Mouse (Mus musculus) lung, postnatal 25 days (tissue): ENCODE data around the gene Lum.

ENCODE experiments used
- DNase-seq: peaks from one replicate; pipeline ENCODE4 v3.0.0; 2022; ENCODE audit warnings: low spot score

Lum gene

DNA sequence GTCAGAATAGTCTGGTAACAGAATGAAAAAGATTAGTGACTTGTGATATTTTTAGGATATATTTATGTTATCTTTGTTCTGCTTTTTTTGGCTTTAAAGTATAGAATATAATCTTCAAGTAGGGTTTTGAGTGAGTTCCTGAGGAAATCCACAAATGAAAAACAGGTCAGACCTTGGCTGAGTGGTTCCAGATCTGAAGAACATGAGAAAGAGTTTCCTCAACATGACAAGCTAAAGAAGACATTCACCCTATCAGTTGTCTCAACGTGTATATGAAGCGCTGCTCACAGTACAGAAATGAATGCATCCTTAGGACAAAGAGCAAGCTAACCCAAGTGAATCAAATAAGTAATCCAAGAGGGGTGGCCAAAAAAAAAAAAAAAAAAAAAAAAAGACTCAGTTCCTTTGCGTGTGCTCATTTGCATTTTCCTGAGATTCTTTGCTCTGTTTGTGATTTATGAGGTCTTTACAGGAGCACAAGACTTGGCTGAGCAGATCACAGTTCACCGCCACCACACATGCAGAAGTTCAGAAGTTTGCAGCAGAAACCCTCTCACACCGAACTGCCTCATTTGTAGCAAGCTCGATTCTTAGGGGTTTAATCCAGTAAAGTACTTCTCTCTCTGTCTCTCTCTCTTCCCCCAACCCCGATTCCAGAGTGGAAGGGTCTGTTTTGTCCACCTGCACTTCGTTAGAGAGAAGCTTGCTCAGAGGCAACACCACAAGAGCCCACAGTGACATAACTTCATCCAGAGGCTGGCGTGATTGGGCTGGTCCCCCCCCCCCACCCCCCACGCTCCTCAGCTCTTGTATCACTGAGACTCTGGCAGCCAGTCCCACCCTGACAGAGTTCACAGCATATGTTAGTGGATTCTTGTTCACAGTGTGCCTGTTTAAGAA lies at the start of gene Lum:
Lum (plus strand) TSS at position 172 of the 900 bp plus-strand sequence.
- no peak for DNase-seq

DNA sequence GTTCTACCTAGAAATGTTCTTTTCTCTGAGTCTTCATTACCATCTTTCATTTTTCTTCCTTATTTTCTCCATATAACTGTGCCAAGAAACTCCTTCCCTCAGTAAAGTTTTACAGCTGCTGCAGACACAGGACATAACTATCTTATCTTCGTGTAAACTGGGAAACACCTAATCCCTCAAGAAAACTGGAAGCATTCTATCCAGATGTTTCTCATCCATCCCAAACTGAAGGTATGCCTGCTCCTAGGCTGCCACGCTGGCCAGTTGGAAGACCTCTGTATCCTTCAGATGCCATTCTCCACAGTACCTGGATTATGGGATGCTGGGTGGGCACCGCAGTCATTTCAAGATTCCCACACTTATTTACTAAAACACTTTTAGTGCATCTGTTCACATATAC lies 41.6 kb upstream of the Lum start:
- no peak for DNase-seq

DNA sequence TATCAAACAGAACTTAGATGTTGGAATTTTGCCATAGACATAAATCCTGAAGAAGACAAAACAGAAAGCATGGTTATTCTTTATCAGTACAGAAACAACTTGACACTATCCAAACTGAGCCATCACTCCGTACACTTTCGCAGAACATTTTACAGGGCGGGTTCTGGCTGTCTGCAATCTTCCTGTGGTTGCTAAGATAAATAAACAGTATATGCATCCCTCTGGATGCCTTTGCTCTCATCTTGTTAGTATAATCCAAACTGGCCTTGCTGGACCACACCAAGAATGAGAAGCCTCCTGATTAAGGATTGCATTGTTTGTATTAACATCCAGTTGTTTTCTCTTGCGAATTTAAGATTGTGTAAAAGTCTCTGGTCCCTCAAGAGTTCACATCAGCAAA lies 29.2 kb upstream of the Lum start:
- no peak for DNase-seq

DNA sequence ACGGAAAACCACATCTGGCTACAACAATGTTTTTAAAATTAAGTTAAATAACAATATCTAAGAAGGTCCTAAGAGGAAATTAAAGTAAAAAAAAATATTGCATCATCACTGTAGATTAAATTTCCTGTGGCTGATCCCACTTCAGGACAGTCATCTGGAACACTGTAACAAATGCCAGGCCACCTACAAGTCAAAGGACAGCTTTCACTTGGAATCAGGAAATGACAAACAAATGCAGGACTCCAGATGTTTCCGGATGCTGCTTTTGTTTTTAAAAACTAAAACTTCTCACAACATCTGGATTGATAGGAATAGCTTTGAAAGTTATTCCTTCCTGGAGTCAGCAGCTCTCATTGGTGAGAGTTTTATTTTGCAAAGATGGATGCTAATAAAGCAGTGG lies 28.0 kb upstream of the Lum start:
- peak; percentile 5 for DNase-seq

DNA sequence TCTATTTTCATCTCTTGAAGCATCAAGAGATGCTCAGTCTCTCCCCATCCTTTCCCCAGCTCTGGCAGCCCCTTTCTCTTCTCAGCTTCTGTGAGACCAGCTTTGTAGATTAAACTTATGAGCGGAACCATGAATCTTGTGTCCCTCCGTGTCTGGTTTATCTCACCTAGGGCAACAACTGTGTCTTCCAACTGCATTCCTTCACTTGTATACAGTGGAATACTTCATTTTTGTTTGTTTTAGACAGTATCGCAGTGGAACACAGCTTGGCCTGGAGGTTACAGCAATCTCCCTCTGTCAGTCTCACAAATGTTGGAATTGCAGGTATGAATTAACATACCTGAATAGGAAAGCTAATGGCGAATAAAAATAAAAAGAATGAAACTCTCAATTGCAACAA lies 26.7 kb upstream of the Lum start:
- DNase-seq, result no peak

DNA sequence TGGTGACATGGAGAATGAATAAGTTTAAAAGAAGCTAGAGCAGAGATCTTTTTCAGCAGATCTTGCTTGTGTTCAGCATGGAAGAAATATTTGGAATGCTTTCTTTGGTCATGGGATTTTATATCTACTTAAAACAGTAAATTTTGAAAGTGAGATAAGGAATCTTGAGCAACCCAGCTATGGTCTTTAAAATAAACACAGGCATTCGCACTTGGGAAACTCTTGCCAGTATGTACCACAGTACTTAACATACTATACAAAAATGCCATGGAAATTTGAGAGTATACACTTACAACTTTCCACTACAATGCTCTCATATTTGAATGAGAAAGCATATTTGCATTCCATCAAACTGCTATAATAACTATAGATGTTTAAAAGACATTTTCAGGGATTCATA lies 17.2 kb upstream of the Lum start:
- DNase-seq, result no peak

DNA sequence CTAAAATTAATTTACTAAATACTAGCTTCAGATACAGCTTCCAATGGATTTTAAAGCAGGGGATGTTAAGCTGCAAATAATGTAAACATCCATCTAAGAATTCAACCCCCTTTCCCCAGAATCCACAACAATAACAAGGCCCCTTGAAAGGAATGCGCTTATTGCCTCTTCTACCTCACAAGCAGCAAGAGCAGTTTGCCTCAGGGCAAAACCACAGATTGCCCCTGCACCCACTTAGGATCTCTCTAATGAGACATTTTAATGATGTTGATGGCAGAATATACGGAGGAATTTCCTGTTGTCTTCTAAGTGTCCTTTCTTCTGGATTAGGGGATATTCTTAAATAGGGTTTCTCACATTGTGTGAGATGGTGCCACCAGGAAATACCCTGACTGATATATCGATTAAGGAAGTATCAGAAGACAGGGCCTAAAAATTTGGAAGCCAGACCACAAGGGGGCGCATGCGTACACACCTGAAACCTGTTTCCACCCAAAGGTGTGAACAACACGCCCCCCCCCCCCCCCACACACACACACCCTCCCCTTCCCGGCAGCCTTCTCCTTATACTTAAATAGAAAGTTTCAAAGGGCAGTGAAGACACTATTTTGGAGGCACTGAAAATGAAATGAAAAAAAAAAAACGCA lies 2.7 kb downstream of the Lum start:
- DNase-seq, result no peak

DNA sequence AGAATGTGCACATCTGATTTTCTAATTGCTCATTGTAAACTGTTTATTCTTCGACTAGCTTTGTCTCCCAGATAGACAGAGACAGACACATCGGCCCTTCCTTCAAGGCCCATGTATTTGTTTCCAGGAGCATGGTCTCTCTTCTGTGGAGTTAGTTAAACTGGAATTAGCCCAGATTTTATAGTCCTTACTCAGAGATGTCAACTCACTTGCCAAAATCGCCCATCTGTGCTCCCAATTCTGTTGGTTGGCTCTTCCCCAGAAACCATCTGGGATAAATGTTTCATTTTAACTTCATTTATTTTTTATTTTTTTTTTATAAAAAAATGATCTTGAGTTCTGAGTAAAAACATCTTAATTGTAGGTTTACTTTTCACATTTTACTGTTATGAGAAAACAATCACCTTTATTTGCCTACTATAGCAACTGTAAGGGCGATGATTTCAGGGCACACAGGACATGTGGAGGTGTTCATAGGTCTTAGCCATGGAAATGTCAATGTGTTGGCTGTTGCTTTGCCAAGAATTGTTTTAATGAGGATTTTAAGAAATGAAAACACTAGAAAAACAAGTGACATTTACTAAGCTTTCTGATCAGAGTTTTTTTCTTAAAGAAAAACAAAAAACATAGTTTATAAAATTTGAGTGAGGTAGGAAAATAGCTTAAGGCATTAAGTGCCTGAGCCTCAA lies 17.8 kb downstream of the Lum start:
- DNase-seq, result no peak

DNA sequence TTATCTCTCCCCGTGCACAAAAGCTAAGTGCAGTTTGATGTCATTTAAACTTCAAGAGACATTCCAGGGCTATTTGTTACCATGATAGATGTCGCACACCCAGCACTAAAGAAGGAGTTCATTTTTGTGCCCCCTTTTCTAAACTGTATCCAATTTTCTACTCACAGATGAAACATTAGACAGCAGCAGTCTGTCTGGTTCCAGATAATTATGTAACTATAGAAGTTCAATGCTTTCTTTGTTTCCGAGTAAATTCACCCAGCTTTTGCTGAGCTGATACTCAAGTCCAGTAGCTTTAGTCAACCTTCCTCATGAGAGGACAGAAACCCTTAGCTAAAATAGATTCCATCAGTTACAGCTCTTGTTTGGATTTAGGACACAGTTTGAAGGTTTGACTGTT lies 19.2 kb downstream of the Lum start:
- DNase-seq, result no peak

DNA sequence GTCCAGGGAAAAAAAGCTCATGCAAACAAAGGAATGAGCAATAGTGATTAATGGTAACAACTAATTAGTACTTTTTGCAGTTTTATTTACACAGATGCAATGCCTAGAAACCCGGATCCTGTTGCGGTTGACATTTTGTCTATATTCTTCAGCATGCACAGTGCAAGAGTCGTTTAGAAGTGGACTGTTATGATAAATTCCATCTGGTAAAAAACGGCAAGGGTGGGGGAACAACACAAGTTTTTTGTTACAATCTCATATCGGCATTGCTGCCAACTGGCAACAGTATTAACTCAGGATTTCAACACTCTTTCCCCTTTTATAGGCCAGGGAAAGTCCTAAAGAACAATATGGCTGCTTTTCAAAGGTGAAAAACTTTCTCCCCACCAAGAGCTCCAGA lies 22.2 kb downstream of the Lum start:
- peak; percentile 30 for DNase-seq

DNA sequence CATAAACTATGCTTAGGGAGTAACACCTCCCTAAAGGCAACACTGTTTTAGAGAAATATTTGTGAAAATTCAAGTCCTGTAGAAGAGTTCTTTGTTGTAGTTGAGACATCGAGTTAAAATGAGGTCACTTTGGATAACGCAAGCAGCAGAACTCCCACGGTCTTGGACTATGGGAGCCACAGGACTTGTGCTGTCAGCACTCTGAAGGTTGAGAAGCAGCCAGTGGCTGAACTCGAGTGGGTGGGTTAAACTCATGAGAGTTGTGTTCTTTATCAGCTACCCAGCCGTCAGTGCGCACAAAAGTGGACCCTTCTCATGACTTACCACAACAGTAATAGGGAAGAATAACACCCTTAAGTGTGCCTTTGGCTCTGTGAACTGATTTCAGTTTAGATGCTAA lies 24.6 kb downstream of the Lum start:
- DNase-seq, result no peak

DNA sequence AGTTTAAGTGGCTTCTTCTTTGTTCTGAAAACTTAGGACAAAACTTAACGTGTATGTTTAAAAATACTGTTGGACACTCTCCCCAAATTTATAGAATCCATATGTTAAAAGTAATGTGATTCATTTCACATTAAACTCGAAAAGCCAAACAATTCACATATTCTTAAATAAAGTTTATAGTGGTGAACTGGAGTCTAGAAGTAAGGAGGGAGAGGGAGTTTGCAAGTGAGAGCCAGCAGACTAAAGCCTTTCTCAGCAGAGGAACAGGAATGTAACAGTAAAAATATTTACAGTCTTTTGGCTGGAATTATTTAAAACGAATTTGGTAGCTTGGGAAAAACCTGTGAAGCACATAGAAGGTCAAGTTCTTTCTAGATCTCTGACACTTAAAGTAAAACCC lies 26.1 kb downstream of the Lum start:
- DNase-seq, result no peak

DNA sequence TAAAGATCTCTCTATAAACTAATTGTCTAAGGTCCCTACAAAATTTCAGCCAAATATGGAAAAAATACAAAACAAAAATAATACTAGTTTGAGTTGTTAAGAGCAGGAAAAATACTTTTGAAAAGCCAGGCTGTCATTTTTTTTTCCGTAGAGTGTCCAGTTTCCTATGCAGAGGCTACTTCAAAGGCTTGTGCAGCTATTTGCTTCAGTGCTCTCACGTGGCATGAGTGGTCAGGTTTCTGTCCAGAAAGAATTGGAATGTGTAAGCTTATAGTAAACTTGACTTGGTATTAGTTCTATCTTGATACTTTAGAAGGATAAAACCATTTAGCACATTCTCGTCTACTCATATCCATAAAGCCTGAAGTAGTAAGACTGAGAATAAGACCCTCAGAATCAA lies 26.8 kb downstream of the Lum start:
- no peak for DNase-seq

DNA sequence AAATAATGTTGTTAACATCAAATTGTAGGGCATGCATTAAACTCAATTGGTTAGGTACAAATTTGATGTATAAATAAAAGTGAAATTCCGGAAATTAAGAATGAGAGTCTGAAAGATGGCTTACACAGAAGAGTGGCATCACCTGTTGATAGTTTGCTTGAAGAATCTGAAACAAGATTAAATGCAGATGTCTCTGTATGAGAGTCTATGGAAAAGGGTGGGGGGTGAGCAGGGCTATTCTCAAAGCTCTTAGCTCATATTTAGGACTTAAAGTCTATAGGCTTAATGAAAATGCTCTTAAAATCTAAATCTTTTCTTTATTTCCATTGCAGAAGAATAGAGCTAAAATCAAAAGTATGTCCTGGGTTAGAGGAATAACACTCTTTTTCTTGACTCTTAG lies 30.8 kb downstream of the Lum start:
- DNase-seq, result no peak

DNA sequence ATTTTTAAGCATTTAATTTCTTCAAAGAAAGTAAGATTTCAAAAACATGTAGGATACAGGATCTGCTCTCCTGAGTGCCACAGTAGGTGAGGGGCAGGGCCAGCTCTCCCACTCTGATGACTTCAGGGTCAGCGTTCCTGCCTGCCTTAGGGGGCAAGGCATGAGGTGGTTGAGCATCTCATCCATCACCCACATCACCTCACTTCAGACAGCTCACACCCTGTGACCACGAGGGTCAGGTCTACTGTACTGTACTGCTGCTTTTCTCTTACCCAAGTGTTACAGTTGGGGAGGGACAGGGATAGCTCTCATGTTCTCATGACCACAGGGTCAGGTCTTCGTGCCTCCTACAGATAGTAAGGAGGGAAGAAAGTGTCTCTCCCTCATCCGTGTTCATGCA lies 36.8 kb downstream of the Lum start:
- DNase-seq, result no peak

DNA sequence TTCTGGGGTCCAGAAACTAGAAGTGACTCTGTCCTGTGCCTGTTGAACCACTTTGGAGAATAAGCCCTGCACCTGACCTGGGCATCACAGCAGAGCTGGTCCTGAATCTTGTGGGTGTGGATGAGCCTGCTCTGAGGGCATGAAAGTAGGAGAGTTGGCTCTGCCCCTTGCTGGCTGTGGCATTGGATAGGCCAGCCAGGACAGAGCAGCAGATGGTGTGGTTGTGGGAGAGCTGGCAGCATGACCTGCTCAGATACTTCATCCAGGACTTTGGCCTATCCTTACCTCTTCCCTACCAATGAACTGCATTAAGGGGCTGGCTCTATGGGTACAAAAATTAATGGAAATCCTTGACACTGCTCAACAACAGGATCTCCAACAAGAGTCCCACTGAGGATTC lies 38.3 kb downstream of the Lum start:
- DNase-seq, result no peak

DNA sequence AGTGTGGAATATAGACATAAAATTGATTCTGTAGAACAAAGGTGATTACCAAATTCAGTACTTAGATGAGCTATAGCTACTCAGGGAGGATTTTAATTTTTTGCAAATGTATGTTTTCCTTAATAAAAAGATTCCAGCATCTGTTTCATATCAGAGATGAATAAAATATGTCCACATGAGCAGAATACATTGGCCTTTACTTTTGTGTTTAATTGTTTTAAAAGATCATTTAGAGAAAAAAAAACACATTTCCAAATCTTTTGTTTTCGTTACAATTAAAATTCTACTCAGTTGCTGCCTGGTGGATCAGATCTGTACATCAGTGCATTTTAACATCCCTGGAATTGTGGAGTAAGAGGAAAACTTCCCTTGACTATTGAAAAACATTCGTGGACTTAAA lies 41.7 kb downstream of the Lum start, which contains the start of gene Kera:
Kera (plus strand) TSS at position 301 of the 400 bp plus-strand sequence.
- DNase-seq, result no peak
